Mouse (Mus musculus): ENCODE measurements around the gene Try5. TPM values are rescaled to one million over a fixed set of nuclear protein-coding genes. Genes with fewer than 3 reads are reported as not detected.
"Not testable (repeated sequence)": the region's sequence is repeated elsewhere in the genome, so short reads cannot be mapped to it uniquely, and the experiment has no call there.

The Try5 gene
- not detected for total RNA-seq (2021)
- long read RNA-seq, experiment 1: 0 reads
- long read RNA-seq, experiment 2: 0 reads

- H3K27ac ChIP-seq; intact Hi-C loops (cut with DNase I); DNase-seq; H3K4me3 ChIP-seq: not testable (repeated sequence)
Measured at GRCm38 (mm10) chr6:41316741-41317140, at the start of gene Try5. Gene Try5, minus strand, starts transcription at chr6:41316841.

- Histone ChIP-seq H3K4me3 (no peak within 1 kb of the TSS), H3K27ac (no peak within 1 kb of the TSS)
- no peak for DNase-seq
- intact Hi-C loops (cut with DNase I): no loop called here
- TF ChIP-seq CTCF (IDR thresholded peaks at IDR 0.05): no peak
Measured at GRCm38 (mm10) chr6:41353932-41354331, 37.3 kb upstream of the Try5 start, which contains the start of gene Try10. Gene Try10, plus strand, starts transcription at chr6:41354105.

GRCm38 (mm10) chr6:41301969-41302368, 14.7 kb downstream of the Try5 start, which contains the start of gene Try4:
Gene Try4, plus strand, starts transcription at chr6:41302269.
- intact Hi-C loops (cut with DNase I): no loop called here
- no peak for DNase-seq
- no peak within 1 kb of the TSS for H3K27ac ChIP-seq
- TF ChIP-seq CTCF (IDR thresholded peaks at IDR 0.05): no peak
- H3K4me3 ChIP-seq: no peak within 1 kb of the TSS

DNA sequence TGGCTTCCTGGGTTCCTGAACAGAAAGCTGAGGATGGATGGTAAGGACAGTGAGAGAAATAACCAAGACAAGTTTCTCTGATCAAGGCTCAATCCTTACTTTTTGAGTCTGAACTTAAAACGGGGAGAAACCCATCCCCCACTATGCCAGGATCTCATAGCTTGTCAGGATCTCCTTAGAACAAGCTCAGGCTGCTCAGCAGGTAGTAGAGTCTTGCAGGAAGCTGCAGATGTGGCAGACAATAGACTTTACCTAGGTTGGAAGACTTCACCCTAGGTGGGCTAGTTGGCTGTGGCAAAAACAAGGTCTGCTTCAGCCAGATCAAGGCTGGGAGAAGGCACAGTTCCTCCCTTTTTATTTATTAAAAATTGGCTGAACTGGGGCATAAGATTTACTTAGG, 18.4 kb downstream of the Try5 start:
- intact Hi-C loops (cut with DNase I): no loop called here
- no peak overlapping the region for H3K27ac ChIP-seq
- TF ChIP-seq CTCF (IDR thresholded peaks at IDR 0.05): no peak
- no peak overlapping the region for H3K4me3 ChIP-seq
- DNase-seq: no peak

DNA sequence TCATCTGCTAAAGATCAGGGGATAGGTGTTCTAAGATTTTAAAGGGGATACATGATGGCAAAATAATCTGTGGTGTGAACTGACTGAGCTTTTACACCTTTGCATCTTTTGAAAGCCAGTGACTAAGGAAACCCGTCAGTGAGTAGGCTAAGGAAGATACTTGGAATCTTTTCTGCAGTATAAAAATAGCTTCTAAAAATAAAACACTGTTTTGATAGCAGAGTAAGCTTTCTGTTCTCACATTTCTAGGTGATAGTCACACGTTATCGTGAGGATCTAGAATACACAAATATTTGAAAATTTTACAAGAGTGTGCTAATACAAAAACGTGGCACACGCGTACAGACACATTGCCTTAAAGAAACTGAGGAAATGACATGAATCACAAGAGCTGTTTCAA, 50.5 kb downstream of the Try5 start:
- no peak for TF ChIP-seq CTCF (IDR thresholded peaks at IDR 0.05)

DNA sequence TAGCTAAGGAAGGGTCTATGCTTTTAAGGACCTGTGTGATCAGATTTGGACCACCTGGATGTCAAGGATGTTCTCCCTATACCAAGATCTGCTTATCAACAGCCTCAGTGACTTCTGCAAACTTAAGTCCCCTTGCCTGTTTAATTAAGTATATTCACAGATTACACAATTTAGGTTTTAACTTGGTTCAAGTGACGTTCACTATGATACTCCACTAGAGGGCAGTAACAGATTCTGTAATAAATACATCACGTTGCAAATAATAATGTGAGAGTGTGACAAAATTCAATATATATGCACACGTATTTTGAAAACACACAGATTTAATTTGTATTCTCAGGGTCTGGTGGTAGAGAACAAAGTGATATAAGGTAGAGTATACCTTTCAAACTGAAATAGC, 53.8 kb downstream of the Try5 start:
- intact Hi-C loops (cut with DNase I): no loop called here
- H3K27ac ChIP-seq: no peak overlapping the region
- no peak for DNase-seq
- no peak overlapping the region for H3K4me3 ChIP-seq
- TF ChIP-seq CTCF (IDR thresholded peaks at IDR 0.05): peak; percentile 27; the same call in 1 of the 2 replicates

More for the DNA sequence above, 50.5 kb downstream of the Try5 start:
- Histone ChIP-seq H3K4me3 (no peak overlapping the region), H3K27ac (no peak overlapping the region)
- intact Hi-C loops (cut with DNase I): no loop called here
- no peak for DNase-seq

Other genes with a start within 250 kb of the Try5 start
- not detected for gene Try4, start 14.6 kb downstream of the Try5 start, total RNA-seq (2021)
- gene Try10, start 37.3 kb upstream of the Try5 start, total RNA-seq (2021): not detected
- not detected for gene Prss3, start 60.8 kb upstream of the Try5 start, total RNA-seq (2021)
- not detected for gene Gm5771, start 75.5 kb upstream of the Try5 start, total RNA-seq (2021)
- gene Gm10334, start 129.3 kb upstream of the Try5 start, total RNA-seq (2021): not detected
- not detected for gene Prss1, start 142.1 kb upstream of the Try5 start, total RNA-seq (2021)
- gene Prss2, start 204.9 kb upstream of the Try5 start, total RNA-seq (2021): not detected

Data from gastrocnemius, adult 2 months (tissue).